Mouse (Mus musculus): ENCODE measurements at regions not wholly inside any gene's neighbourhood (a gene's known extent, or its start where the extent isn't known, plus 50 kb on each side); places are given as distances from the start of the nearest gene placed in this dataset.

DNA sequence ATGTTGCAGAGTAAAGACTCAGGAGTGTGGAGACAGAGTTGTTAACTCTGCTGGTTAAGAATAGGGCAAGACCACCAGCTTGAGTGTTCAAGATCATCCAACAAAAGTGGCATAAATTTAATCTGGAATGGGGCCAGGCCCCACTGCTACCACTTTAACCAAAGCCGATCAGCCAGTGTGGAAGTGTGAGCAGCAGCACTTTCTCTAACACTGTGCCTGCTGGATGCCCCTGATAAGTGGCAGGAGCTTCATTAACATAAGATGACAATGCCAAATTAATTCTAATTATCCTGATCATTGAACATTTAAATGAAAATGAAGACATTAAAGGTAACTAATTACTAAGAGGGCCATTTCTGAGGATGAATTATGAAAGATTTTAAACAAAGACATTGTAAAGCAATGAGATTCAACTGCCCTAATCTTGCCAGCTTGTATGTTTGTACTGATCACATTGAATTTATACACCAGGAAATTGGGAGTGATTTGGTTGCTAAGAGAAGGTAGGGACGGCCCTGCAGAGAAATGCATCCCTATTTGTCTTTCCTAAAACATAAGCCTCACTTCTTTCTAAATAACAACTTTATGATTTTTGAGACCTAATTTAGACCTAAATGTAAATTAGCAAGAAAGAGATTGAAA lies 969.6 kb downstream of the Efnb2 start:
- TF ChIP-seq CTCF (IDR thresholded peaks at IDR 0.05) (no peak), EP300 (IDR thresholded peaks at IDR 0.05) (no peak)

Data from lung, postnatal 0 days (tissue).